Mouse (Mus musculus): ENCODE measurements at regions not wholly inside any gene's neighbourhood (a gene's known extent, or its start where the extent isn't known, plus 50 kb on each side); places are given as distances from the start of the nearest gene placed in this dataset.
"Not testable (repeated sequence)": the region's sequence is repeated elsewhere in the genome, so short reads cannot be mapped to it uniquely, and the experiment has no call there.

DNA sequence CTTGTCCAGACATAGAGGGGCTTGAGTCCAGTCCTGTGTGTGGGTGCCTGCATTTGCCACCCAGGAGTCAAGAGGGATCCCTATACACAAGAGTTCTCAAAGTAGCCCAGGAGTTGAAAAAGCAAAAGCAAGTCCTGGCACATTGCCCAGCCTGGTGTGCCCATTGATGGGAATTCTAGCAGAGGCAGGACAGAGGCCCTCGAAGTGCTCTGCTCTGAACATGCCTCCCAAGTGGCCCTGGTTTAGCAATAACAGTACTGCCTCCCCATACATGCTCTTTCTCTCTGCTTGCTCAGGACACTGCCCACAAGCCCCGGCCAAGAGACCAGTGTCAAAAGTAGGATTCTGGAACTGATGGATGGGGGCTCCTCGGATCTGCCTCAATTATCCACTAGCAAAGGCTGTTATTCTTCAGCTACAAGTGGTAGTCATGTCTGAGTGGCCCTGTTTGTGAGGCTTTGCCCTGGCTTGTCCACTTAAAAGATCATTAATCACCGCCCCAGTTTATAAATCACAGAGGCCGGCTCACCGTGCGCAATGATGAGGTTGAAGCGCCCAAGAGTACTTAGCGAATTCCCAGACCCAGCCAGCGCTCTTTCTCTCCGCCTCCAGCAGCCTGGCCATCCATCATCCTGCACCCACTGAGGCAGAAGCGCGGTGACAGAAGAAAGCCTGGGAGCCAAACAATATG lies 190.3 kb upstream of the Irx4 start:
- H3K4me1 ChIP-seq (ENCODE audit: control insufficient read depth, insufficient read depth, low read length) = no peaks in the 10 kb centered on the region
- no peak for TF ChIP-seq CTCF (IDR thresholded peaks at IDR 0.05; ENCODE audit: low read depth, low read length)
- TF ChIP-seq POLR2A (IDR thresholded peaks at IDR 0.05; ENCODE audit: borderline replicate concordance, low read depth, low read length) = no peak
- no peak overlapping the region for H3K4me3 ChIP-seq (ENCODE audit: insufficient read depth, low read length)
- H3K27ac ChIP-seq (ENCODE audit: insufficient read depth, low read depth, low read length) = no peak overlapping the region

- Histone ChIP-seq H3K4me3 (ENCODE audit: insufficient read depth, low read length) (no peak overlapping the region), H3K4me1 (ENCODE audit: control insufficient read depth, insufficient read depth, low read length) (no peaks in the 10 kb centered on the region), H3K27ac (ENCODE audit: insufficient read depth, low read depth, low read length) (no peak overlapping the region)
- TF ChIP-seq POLR2A (IDR thresholded peaks at IDR 0.05; ENCODE audit: borderline replicate concordance, low read depth, low read length) = no peak
- no peak for TF ChIP-seq CTCF (IDR thresholded peaks at IDR 0.05; ENCODE audit: low read depth, low read length)
These were observed 189.8 kb upstream of the Irx4 start for GRCm38 (mm10) chr13:73070531-73070908.

- Histone ChIP-seq H3K4me1 (ENCODE audit: control insufficient read depth, insufficient read depth, low read length) (no peaks in the 10 kb centered on the region), H3K27ac (ENCODE audit: insufficient read depth, low read depth, low read length) (no peak overlapping the region), H3K4me3 (ENCODE audit: insufficient read depth, low read length) (no peak overlapping the region)
- TF ChIP-seq CTCF (IDR thresholded peaks at IDR 0.05; ENCODE audit: low read depth, low read length) (no peak), POLR2A (IDR thresholded peaks at IDR 0.05; ENCODE audit: borderline replicate concordance, low read depth, low read length) (no peak)
These were observed 189.2 kb upstream of the Irx4 start for GRCm38 (mm10) chr13:73071032-73071431.

GRCm38 (mm10) chr13:73071854-73072852 lies 188.1 kb upstream of the Irx4 start:
- H3K4me3 ChIP-seq (ENCODE audit: insufficient read depth, low read length) = no peak overlapping the region
- H3K4me1 ChIP-seq (ENCODE audit: control insufficient read depth, insufficient read depth, low read length) = no peaks in the 10 kb centered on the region
- no peak for TF ChIP-seq CTCF (IDR thresholded peaks at IDR 0.05; ENCODE audit: low read depth, low read length)
- no peak for TF ChIP-seq POLR2A (IDR thresholded peaks at IDR 0.05; ENCODE audit: borderline replicate concordance, low read depth, low read length)
- no peak overlapping the region for H3K27ac ChIP-seq (ENCODE audit: insufficient read depth, low read depth, low read length)

- Histone ChIP-seq H3K4me3 (ENCODE audit: insufficient read depth, low read length) (no peak overlapping the region), H3K4me1 (ENCODE audit: control insufficient read depth, insufficient read depth, low read length) (no peaks in the 10 kb centered on the region), H3K27ac (ENCODE audit: insufficient read depth, low read depth, low read length) (no peak overlapping the region)
- TF ChIP-seq CTCF (IDR thresholded peaks at IDR 0.05; ENCODE audit: low read depth, low read length) (no peak), POLR2A (IDR thresholded peaks at IDR 0.05; ENCODE audit: borderline replicate concordance, low read depth, low read length) (no peak)
These were observed 182.3 kb upstream of the Irx4 start for GRCm38 (mm10) chr13:73077866-73078430.

DNA sequence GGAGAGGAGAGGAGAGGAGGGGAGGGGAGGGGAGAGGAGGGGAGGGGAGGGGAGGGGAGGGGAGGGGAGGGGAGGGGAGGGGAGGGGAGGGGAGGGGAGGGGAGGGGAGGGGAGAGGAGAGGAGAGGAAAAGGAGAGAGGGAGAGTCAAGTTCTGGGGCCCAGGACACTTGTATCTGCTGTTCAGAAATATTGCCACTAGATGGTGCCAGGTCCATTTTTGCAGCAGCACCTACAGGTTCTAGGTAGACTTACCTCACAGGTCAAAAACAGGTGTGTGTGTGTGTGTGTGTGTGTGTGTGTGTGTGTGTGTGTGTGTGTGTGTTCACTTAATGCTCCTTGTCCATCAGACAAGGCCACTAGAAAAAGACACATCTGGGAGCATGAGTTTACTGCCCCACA lies 172.5 kb upstream of the Irx4 start:
- H3K4me1 ChIP-seq (ENCODE audit: control insufficient read depth, insufficient read depth, low read length); H3K4me3 ChIP-seq (ENCODE audit: insufficient read depth, low read length); H3K27ac ChIP-seq (ENCODE audit: insufficient read depth, low read depth, low read length): not testable (repeated sequence)

DNA sequence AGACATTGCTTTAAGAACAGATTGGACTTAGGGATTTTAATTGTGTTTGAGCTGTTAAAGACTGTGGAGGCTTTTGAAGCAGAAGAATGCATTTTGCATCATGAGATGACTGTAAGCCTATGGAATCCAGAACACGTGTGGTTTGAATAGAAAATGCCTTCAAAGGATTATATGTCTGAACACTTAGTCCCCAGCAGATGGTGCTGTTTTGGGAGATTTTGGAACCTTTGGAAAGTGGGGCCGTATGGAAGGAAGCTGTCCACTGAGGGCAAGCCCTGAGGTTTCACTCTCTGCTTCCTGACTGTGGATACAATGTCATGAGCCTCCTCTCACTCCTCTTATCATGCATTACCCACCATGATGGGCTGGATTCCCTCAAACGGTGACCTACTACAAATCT lies 168.4 kb upstream of the Irx4 start:
- TF ChIP-seq POLR2A (IDR thresholded peaks at IDR 0.05; ENCODE audit: borderline replicate concordance, low read depth, low read length) (no peak), CTCF (IDR thresholded peaks at IDR 0.05; ENCODE audit: low read depth, low read length) (no peak)
- Histone ChIP-seq H3K4me1 (ENCODE audit: control insufficient read depth, insufficient read depth, low read length) (no peaks in the 10 kb centered on the region), H3K4me3 (ENCODE audit: insufficient read depth, low read length) (no peak overlapping the region), H3K27ac (ENCODE audit: insufficient read depth, low read depth, low read length) (no peak overlapping the region)

- no peaks in the 10 kb centered on the region for H3K4me1 ChIP-seq (ENCODE audit: control insufficient read depth, insufficient read depth, low read length)
- H3K4me3 ChIP-seq (ENCODE audit: insufficient read depth, low read length) = no peak overlapping the region
- TF ChIP-seq CTCF (IDR thresholded peaks at IDR 0.05; ENCODE audit: low read depth, low read length) (no peak), POLR2A (IDR thresholded peaks at IDR 0.05; ENCODE audit: borderline replicate concordance, low read depth, low read length) (no peak)
- no peak overlapping the region for H3K27ac ChIP-seq (ENCODE audit: insufficient read depth, low read depth, low read length)
These were observed 162.8 kb upstream of the Irx4 start for GRCm38 (mm10) chr13:73097502-73097901.

GRCm38 (mm10) chr13:73099407-73099806 lies 160.9 kb upstream of the Irx4 start:
- TF ChIP-seq POLR2A (IDR thresholded peaks at IDR 0.05; ENCODE audit: borderline replicate concordance, low read depth, low read length) = no peak
- no peak for TF ChIP-seq CTCF (IDR thresholded peaks at IDR 0.05; ENCODE audit: low read depth, low read length)
- no peak overlapping the region for H3K27ac ChIP-seq (ENCODE audit: insufficient read depth, low read depth, low read length)
- H3K4me1 ChIP-seq (ENCODE audit: control insufficient read depth, insufficient read depth, low read length) = no peaks in the 10 kb centered on the region
- no peak overlapping the region for H3K4me3 ChIP-seq (ENCODE audit: insufficient read depth, low read length)
